Comparison of ENCODE assay signal across 10 mouse cellular contexts in the genomic region with DNA sequence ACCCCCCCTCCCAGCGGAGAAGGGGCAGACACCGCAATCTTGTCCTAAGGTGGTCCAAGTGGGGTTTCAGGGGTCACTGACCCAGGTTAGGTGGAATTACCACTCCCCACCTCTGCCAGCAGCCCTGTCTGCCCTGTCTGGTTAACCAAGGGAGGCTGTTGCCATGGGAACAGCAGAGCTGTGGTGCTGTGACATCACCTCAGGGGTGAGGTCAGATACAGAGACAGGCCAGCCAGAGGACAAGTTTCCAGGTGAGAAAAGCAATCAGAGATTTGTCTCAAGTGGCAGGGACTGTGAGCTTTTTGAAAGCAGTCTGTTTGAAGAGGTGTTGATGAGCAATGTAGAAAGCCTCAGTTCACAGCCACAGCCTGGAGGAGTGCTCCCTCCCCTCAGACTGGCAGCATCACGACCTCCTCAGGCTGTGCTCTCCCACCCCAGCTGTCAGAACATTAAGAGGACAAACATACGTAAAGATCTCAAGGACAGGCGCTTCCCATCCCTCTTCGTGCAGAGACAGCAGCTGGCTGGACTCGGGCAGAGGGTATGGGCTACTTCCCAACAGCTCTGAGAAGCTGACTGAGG. TPM values are rescaled to one million over a fixed set of nuclear protein-coding genes. Genes with fewer than 3 reads are reported as not detected.
A peak's percentile ranks its signal among the peaks of the same experiment; 100 is the strongest.
DNase-seq lines count a peak whose midpoint lies in the region; ATAC-seq and TF ChIP-seq lines count a peak whose summit lies in the region.
"Had no signal": no experiment of that assay in that cellular context is flagged by ENCODE, and none has a peak within 500 bp of the region (broad histone marks: within the 10 kb centered on the region; RNA-seq: fewer than 3 reads in every experiment).

A gene (minus strand): TSS at position 101 of the 582 bp plus-strand sequence.

- peak within 1 kb of the TSS; percentile 19 for H3K27ac ChIP-seq in hindbrain, embryonic 10.5 days
- H3K27ac ChIP-seq in midbrain, embryonic 11.5 days (ENCODE audit: low read depth, low read length), result no peak within 1 kb of the TSS

- H3K4me3 ChIP-seq in E14TG2a.4 (replicated peaks; ENCODE audit: low read length), result 0 out of 2 replicates have a peak within 1 kb of the TSS, but pooled peaks have one; percentile 13
- no peak within 1 kb of the TSS for H3K4me3 ChIP-seq in hindbrain, embryonic 10.5 days
- H3K4me3 ChIP-seq in midbrain, embryonic 11.5 days (ENCODE audit: low read depth, low read length), result no peak within 1 kb of the TSS
- H3K4me3 ChIP-seq: megakaryocyte, embryonic 14.5 days had no signal

- H3K9ac ChIP-seq in midbrain, embryonic 11.5 days (ENCODE audit: low read length), result no peak within 1 kb of the TSS

- peak; percentile 62 to 66 for DNase-seq in cerebellum, postnatal 10 days
- DNase-seq in cerebellum, adult 11 months, result no peak
- peak; percentile 47 for DNase-seq in hindbrain, embryonic 10.5 days (ENCODE audit: low spot score)
- DNase-seq in midbrain, embryonic 11.5 days (ENCODE audit: low spot score, missing footprints), result no peak
- DNase-seq in layer of hippocampus, postnatal 10 days (ENCODE audit: low spot score in 2 of 2), result no peak
- no peak for DNase-seq in adrenal gland, adult (ENCODE audit: inconsistent age in 2 of 2, low spot score in 1 of 2)
- no peak for DNase-seq in layer of hippocampus, adult 9-11 months
- DNase-seq: heart, postnatal 4 days had no signal

- no peak for TF ChIP-seq CTCF in E14TG2a.4 (conservative IDR thresholded peaks at IDR 0.05; ENCODE audit: low read length)

- no peak within 1 kb of the TSS for H3K4me2 ChIP-seq in midbrain, embryonic 11.5 days

- no peaks in the 10 kb centered on the region for H3K36me3 ChIP-seq in E14TG2a.4 (ENCODE audit: insufficient read depth, low read length)
- H3K36me3 ChIP-seq in hindbrain, embryonic 10.5 days, result no peaks in the 10 kb centered on the region
- H3K36me3 ChIP-seq in midbrain, embryonic 11.5 days (ENCODE audit: control insufficient read depth, insufficient read depth, low read length), result no peaks in the 10 kb centered on the region

- no peaks in the 10 kb centered on the region for H3K9me3 ChIP-seq in E14TG2a.4 (ENCODE audit: low read length)
- no peaks in the 10 kb centered on the region for H3K9me3 ChIP-seq in hindbrain, embryonic 10.5 days
- no peaks in the 10 kb centered on the region for H3K9me3 ChIP-seq in midbrain, embryonic 11.5 days (ENCODE audit: control insufficient read depth, low read length)
- H3K9me3 ChIP-seq: megakaryocyte, embryonic 14.5 days had no signal

- H3K27me3 ChIP-seq in E14TG2a.4 (ENCODE audit: insufficient read depth, low read length), result peaks cover 18% of the 10 kb centered on the region
- no peaks in the 10 kb centered on the region for H3K27me3 ChIP-seq in hindbrain, embryonic 10.5 days (ENCODE audit: insufficient read depth, poor library complexity, severe bottlenecking)
- no peaks in the 10 kb centered on the region for H3K27me3 ChIP-seq in midbrain, embryonic 11.5 days (ENCODE audit: control insufficient read depth, insufficient read depth, low read length)

- peaks cover 17% of the 10 kb centered on the region for H3K4me1 ChIP-seq in E14TG2a.4 (replicated peaks; ENCODE audit: low read depth, low read length)
- peaks cover 40% of the 10 kb centered on the region for H3K4me1 ChIP-seq in hindbrain, embryonic 10.5 days (replicated peaks)
- H3K4me1 ChIP-seq in midbrain, embryonic 11.5 days (ENCODE audit: control insufficient read depth, insufficient read depth, low read length), result peaks cover 11% of the 10 kb centered on the region

- WGBS in hindbrain, embryonic 10.5 days, result 40% methylated on average over 7 of the region's 7 CpGs
- 27% methylated on average over 7 of the region's 7 CpGs for WGBS in midbrain, embryonic 11.5 days

- peak; percentile 59; the same call in 1 of the 2 replicates for ATAC-seq in midbrain, embryonic 11.5 days (ENCODE audit: low FRiP score)

RNA-seq across cellular contexts. Expression of the gene that starts here (rescaled TPM):
- 0.19 and 0.21 TPM in 2 replicates for polyA plus RNA-seq in hindbrain, embryonic 10.5 days (2016; fragmentation: Nextera tagmentation; extraction: Ambion mirVana)
- 0.23 and 0.40 TPM in 2 replicates for polyA plus RNA-seq in midbrain, embryonic 11.5 days (2014; fragmentation: Nextera tagmentation; extraction: Ambion mirVana)
- total RNA-seq in layer of hippocampus, postnatal 10 days (2021), result 1 to 10 TPM; 1.8 to 2.6 TPM

Comparison
In these comparisons a context has a peak if more than half of its experiments do, and no peak if none do; other contexts are left out.
1. DNase-seq: peak in cerebellum, postnatal 10 days (2 of 2); none in cerebellum, adult 11 months (single experiment), midbrain, embryonic 11.5 days (single experiment), layer of hippocampus, postnatal 10 days (0 of 2), adrenal gland, adult (0 of 2) and layer of hippocampus, adult 9-11 months (single experiment).
2. Peak in DNase-seq and H3K27ac ChIP-seq in hindbrain, embryonic 10.5 days; RNA of the gene not detected or under 1 TPM.
3. Peak in ATAC-seq in midbrain, embryonic 11.5 days; RNA of the gene not detected or under 1 TPM.